Mouse (Mus musculus) gastrocnemius, adult 8-10 months (tissue): ENCODE measurements around the gene Gm43738. TPM values are rescaled to one million over a fixed set of nuclear protein-coding genes. Genes with fewer than 3 reads are reported as not detected.
"Not testable (repeated sequence)": the region's sequence is repeated elsewhere in the genome, so short reads cannot be mapped to it uniquely, and the experiment has no call there.

Source experiments
- DNase-seq, 2 experiments: peaks; one replicate each; pipeline ENCODE4 v3.0.0; 2022; ENCODE audit warnings: low spot score in 2 of 2
- total RNA-seq, 4 experiments: library from RNA; stranded (reverse); gene quantifications; 2 replicates each; pipeline ENCODE4 v1.2.4; 2022

Gm43738 gene
- total RNA-seq, 4 experiments from 2014 or later, result not detected

- no peak for DNase-seq
Measured at GRCm38 (mm10) chr3:89102495-89103290, 1.8 kb upstream of the Gm43738 start.

DNA sequence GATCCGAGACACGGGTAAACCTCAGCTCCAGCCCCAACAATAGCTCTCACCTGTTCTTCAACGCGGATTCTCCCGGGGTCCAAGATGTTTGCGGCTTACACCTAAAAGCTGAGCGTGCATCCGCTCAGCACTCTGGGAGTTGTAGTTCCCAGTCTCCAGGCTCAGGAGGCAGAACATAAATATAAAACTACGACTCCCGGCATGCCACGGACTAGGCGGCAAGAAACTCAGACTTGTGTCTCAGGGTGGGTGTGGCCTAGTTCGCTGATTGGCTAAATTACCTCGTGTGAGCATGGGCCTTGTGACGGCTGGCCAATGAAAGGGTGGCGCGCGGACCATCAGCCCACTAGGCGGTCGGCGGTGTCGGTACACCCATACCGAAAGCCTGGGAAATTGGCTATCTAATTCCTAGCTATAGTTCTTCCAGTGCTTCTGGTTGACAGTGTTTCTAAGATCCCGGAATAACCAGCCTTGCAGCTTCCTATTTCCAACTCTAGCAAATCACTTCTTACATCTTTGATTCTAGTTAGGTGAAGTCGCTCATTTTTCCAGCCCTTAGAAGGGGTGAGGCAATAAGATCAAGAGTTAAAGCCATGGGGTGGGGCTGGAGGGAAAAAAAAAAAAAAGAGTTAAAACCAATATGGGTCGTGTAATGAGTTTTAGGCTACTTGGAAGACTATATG is 1.1 kb upstream of the Gm43738 start, which contains the start of gene Fdps:
Gene Fdps (minus strand): TSS at position 148 of the 683 bp plus-strand sequence.
- peak; percentile 94 to 95 for DNase-seq

- DNase-seq, result peak in 1 of 2 experiments; percentile 8
Measured at GRCm38 (mm10) chr3:89101459-89101811, 536 bp upstream of the Gm43738 start.

DNA sequence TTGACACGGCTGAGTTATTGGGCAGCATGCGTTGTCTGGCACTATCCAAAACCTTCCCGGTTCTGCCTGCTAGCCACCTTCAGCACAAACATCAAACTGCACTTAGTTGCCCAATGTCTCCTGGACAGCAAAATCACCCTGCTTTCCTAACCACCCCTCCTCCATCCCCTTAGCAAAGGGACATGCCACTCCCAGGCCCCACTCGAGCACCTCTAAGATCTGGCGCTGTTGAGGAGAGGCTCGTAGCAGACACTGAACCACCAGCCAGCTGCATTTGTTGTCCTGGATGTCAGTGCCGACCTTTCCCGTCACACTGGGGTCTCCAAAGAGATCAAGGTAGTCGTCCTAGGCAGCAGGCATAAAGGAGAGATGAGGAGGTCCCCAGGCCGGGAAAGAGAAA is 6.9 kb downstream of the Gm43738 start:
- DNase-seq, result no peak

DNA sequence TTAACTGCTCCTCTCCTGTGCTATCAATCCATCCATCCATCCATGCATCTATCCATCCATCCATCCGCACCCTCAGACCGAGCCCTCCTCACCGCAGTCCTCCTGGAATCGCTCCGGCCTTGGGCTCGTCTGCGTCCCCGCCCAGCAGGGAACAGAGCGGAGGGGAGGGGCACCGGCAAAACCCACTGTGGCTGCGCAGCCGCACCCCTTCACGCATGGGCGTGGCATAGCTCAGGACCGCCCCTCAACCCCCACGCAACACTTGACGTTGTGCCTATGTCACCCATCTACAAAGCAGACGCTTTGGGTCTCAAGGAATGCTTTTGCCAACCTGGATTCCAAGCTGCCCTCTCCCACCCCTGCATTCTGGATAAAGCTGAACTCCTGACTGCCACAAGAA is 7.7 kb downstream of the Gm43738 start, which contains the start of gene Rusc1:
Gene Rusc1 (minus strand): TSS at position 137 of the 400 bp plus-strand sequence.
- peak; percentile 70 to 77 for DNase-seq

DNA sequence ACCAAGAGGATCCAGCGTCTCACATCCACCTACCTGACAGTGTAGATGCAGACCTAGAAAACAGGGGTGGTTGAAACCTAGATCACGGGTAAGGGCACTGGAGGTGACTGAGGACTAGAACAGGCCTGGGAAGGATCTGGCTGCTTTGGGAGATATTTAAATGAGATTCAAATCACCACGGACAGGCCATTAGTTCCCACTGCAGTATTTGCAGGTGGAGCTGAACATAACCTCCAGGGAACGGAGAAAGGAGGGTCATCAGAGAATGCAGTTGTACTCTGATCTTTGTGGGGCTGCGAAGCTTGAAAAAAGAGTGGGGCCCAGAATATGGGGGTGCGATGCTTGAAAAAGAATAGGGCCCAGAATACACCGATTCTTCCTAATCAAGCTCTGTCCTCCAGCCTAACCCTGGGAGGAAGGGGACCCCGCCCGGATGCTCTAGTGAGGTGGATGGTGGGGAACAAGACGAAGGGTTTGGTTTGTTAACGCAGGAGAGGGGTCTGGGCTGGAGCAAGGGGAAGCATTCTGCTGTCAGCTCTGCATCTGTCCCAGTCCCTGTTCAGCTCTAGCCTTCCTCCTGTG is 8.3 kb downstream of the Gm43738 start:
- no peak for DNase-seq

- no peak for DNase-seq
Measured at GRCm38 (mm10) chr3:89091811-89092508, 8.9 kb downstream of the Gm43738 start.

- peak; percentile 86 to 88 for DNase-seq
Measured at GRCm38 (mm10) chr3:89090694-89091655, 9.9 kb downstream of the Gm43738 start.

GRCm38 (mm10) chr3:89089882-89090591 is 10.9 kb downstream of the Gm43738 start:
- peak; percentile 79 to 81 for DNase-seq

- no peak for DNase-seq
Measured at GRCm38 (mm10) chr3:89088974-89089373, 11.9 kb downstream of the Gm43738 start.

GRCm38 (mm10) chr3:89087338-89088110 is 13.4 kb downstream of the Gm43738 start:
- peak; percentile 64 to 67 for DNase-seq

DNA sequence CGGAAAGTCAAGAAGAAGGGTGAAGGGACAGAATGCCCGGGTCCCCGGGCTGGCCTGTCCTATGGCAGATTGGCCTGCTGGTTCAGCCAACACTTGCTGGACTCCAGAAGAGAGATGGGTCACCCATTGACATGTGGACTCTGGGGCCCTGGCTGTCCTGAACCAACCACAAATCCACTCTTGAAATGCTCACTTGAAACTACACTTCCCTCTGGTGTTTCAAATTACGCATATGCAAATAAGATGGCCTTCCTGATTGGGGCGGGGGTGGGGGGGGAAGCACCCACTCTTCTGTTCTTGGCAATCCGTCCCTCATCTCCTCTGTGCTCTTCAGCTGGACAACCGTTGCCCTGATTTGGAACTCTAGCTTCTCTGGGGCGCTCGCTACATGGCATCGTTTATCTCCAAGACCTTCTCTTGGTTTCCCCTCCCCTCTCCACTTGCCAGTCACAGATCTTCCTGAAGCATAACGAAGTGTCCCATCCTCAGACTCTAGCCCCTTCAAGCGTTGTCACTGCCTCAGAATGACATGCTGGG is 16.2 kb downstream of the Gm43738 start:
- no peak for DNase-seq

DNA sequence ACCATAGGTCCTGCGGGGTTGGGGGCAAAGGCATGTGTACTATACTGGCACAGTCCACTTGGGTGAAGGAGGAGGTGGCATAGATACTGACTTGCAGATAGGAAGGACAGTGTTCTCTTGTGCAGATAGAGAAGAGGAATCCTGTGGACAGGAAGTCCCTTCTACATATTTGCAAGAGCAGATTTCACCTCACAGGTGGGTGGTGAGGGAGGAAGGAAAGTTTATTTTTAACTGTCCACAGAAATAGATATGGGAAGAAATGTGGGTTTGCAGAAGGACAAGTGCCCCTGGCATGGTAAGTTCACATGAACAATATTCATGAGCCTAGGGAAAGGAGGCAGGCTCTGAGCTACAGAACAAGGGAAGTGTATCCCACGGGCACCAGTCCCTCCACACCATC is 16.8 kb downstream of the Gm43738 start:
- no peak for DNase-seq

DNA sequence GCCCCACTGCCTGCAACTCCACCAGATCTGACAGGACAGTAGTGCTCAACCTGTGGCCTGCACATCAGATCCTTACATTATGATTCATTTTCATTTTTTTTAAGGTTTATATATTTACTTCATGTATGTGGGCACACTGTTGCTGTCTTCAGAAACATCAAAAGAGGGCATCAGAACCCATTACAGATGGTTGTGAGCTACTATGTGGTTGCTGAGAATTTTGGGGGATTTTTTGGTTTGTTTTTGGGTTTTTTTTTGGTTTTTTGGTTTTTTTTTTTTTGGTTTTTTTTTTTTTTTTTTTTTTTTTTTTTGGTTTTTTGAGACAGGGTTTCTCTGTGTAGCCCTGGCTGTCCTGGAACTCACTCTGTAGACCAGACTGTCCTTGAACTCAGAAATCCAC is 18.6 kb downstream of the Gm43738 start:
- DNase-seq, result not testable (repeated sequence)

- DNase-seq, result no peak
Measured at GRCm38 (mm10) chr3:89077383-89077782, 23.5 kb downstream of the Gm43738 start.

DNA sequence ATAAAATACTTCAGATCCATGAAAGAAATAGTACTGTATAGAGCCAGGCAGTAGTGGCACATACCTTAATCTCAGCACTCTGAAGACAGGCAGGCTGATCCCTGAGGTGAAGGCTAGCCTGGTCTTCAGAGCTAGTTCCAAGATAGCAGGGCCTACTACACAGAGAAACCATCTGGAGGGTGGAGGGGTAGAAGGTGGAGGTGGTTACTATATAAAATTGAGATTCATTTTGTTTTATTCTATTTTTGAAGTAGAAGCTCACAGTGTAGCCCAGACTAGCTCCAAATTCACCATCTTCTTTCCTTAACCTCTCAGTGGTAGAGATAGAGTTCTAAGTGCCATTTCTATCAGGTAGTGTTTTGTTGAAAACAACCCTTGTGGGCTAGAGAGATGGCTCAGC is 33.6 kb downstream of the Gm43738 start:
- DNase-seq, result no peak

DNA sequence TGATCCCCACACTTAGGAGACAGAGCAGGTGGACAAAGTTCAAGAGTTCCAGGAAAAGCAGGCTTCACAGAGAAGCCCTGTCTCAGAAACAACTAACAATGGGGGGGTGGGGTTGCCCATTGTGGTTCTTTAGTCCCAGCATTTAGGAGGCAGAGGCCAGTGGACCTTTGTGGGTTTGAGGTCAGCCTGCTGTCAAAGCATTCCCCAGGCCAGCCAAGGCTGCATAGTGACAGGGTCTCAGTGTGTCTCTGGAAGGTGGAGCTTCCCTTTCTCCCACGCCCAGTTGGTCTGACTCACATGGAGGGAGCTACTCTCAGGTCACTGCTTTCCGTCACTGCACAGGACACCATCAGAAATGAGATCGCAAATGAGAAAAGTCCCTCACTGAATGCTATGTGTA is 39.2 kb downstream of the Gm43738 start:
- DNase-seq, result no peak

GRCm38 (mm10) chr3:89058783-89059182 is 42.1 kb downstream of the Gm43738 start:
- no peak for DNase-seq

DNA sequence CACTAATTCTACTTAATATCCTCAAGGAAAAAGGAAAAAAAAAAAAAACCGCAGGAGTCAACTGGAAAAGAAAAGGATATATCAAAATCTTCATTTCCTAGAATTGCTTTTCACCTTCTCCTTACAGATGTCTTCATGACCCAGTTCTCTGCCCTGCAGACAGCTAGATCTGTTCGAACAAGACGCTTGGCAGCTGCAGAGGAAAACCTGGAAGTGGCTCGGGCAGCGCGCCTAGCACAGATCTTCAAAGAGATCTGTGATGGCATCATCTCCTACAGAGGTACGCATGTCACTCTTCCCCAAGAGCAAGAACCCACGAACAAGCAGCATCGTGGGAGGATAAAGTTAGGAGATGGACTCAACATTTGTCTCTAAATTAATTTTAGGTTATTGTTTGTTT is 42.5 kb downstream of the Gm43738 start:
- no peak for DNase-seq
